Mouse (Mus musculus): Measurements from ENCODE around the gene Cpsf3. TPM values are rescaled to one million over a fixed set of nuclear protein-coding genes. Genes with fewer than 3 reads are reported as not detected.

The Cpsf3 gene
- polyA plus RNA-seq (2017; shearing (Covaris generic)): 100 to 1,000 TPM; 101 to 118 TPM

GRCm38 (mm10) chr12:21284761-21285441 lies at the start of gene Cpsf3:
Cpsf3 (plus strand) TSS chr12:21285391.

GRCm38 (mm10) chr12:21286243-21286622 lies 1.0 kb downstream of the Cpsf3 start, which contains the start of gene Itgb1bp1:
Itgb1bp1 (minus strand) TSS chr12:21286284.

DNA sequence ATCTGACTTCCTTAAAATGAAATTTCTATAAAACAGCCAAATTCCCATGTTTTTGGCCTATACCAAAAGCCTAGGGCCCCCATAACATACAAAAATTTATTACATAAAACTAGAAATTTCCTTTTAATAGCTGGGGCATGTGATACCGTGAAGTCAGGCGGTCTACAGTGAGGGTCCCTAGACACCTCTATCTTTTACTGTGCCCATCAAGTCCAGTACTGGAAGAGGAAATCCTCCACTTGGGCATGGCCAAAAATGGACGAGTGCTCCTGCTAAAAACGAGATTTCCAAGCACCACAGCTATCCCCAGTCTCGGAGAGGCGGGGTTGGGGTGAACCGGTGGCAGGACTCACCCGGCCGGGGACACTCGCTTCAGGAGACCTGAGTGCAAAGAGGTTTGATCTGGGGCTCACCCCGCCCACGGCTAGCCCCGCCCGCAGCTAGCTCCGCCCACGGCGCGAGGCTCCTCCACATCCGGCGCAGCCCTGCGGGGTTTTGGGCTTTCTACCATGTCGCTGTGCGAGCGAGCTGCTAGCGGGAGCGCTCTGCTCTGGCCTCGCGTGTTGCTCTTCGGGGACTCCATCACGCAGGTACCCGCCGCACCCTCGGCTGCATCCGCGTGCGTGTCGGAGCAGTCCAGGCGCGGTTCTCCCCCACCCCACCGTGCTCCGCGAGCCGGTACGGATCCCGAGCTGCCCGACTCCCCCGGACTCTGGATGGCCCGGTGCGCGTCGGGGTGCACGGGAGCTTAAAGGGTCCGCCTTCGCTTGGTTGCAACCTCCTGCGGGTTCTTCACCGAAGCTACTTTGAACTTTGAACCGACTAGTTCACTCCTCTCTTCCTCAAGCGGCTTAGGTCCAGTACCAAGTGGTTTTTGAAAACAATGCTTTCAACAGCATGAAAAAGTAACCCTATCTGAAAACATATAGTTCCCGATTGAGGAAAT lies 31.0 kb downstream of the Cpsf3 start, which contains the start of gene Iah1:
TSS of gene Iah1 (plus strand) at position 467 of the 946 bp plus-strand sequence.

Other genes with a start within 250 kb of the Cpsf3 start
- 100 to 1,000 TPM; 127 to 138 TPM for gene Itgb1bp1, start 893 bp downstream of the Cpsf3 start, polyA plus RNA-seq (2017; shearing (Covaris generic))
- 10 to 100 TPM; 45.8 to 50.0 TPM for gene Iah1, start 31.0 kb downstream of the Cpsf3 start, polyA plus RNA-seq (2017; shearing (Covaris generic))
- 10 to 100 TPM; 54.5 to 80.8 TPM for gene Adam17, start 88.2 kb downstream of the Cpsf3 start, polyA plus RNA-seq (2017; shearing (Covaris generic))
- 100 to 1,000 TPM; 198 to 297 TPM for gene Ywhaq, start 132.2 kb downstream of the Cpsf3 start, polyA plus RNA-seq (2017; shearing (Covaris generic))

Measured in activated CD4-positive, CD25-positive, alpha-beta regulatory T cell (primary cell).